Mouse (Mus musculus) myocyte (in vitro differentiated cells): ENCODE data around the gene Spata31d1b.

Experiments used
- CEBPB ChIP-seq: IDR thresholded peaks from 2 replicates; pipeline ENCODE4 v1.6.1; 2011; ENCODE audit warnings: mild to moderate bottlenecking, moderate library complexity; ENCODE audit not compliant: poor library complexity, insufficient read depth, severe bottlenecking
- E2F4 ChIP-seq: IDR thresholded peaks from one replicate; pipeline ENCODE4 v1.6.1; 2011; ENCODE audit warnings: mild to moderate bottlenecking, control low read depth, moderate library complexity; ENCODE audit not compliant: insufficient read depth
- MAX ChIP-seq: IDR thresholded peaks from one replicate; pipeline ENCODE4 v1.6.1; 2011; ENCODE audit warnings: low read depth, mild to moderate bottlenecking, control low read depth
- MYOD1 ChIP-seq, 3 experiments: IDR thresholded peaks; one replicate each; pipeline ENCODE4 v1.6.1; 2011; ENCODE audit warnings: control low read depth in 2 of 3, low read depth in 2 of 3, mild to moderate bottlenecking in 2 of 3, moderate library complexity in 1 of 3; ENCODE audit not compliant: insufficient read length in 2 of 3, control insufficient read depth in 1 of 3
- POLR2A ChIP-seq: IDR thresholded peaks from one replicate; pipeline ENCODE4 v1.6.1; 2011; ENCODE audit warnings: low read depth, mild to moderate bottlenecking, control low read depth, moderate library complexity; ENCODE audit not compliant: insufficient read length
- POLR2AphosphoS2 ChIP-seq: IDR thresholded peaks from one replicate; pipeline ENCODE4 v1.6.1; 2011; ENCODE audit warnings: low read depth, control low read depth; ENCODE audit not compliant: insufficient read length
- TCF12 ChIP-seq: IDR thresholded peaks from one replicate; pipeline ENCODE4 v1.6.1; 2011; ENCODE audit warnings: mild to moderate bottlenecking, control low read depth; ENCODE audit not compliant: poor library complexity, insufficient read depth, severe bottlenecking
- TCF3 ChIP-seq: IDR thresholded peaks from one replicate; pipeline ENCODE4 v1.6.1; 2011; ENCODE audit warnings: low read depth, control low read depth; ENCODE audit not compliant: insufficient read length
- USF1 ChIP-seq: IDR thresholded peaks from one replicate; pipeline ENCODE4 v1.6.1; 2011; ENCODE audit warnings: low read depth, mild to moderate bottlenecking, control low read depth, moderate library complexity

DNA sequence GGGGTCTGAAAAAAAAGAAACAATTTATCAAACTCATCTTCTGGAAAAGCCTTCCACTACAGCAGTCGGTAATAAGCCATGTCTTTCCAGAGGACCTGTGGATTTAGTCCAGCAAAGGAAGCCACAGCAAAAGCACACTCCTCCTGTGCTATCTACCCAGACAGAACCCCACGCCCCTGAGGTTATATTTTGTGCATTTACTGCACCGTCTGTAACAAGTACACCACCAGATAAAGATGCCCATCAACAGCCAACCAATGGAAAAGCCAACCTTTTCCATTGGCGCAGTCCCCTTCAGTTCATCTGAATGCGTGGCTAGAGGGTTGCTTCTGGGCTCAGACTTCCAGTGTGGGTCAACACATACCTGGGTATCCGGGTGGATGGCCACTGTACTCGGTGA lies 50.7 kb downstream of the Spata31d1b start:
- no peak for TF ChIP-seq POLR2A
- no peak for TF ChIP-seq MAX
- TF ChIP-seq CEBPB, result no peak
- no peak for TF ChIP-seq E2F4
- TF ChIP-seq TCF12, result no peak
- no peak for TF ChIP-seq USF1
- no peak for TF ChIP-seq MYOD1 (IDR thresholded peaks at IDR 0.05; ENCODE audit: control insufficient read depth in 1 of 3, insufficient read length in 2 of 3, low read depth in 2 of 3)
- TF ChIP-seq TCF3, result no peak
- no peak for TF ChIP-seq POLR2AphosphoS2
